Mouse (Mus musculus) gastrocnemius, postnatal 25 days (tissue): ENCODE results near the gene Fmnl2. TPM values are rescaled to one million over a fixed set of nuclear protein-coding genes. Genes with fewer than 3 reads are reported as not detected.

Source experiments
- DNase-seq: peaks from one replicate; pipeline ENCODE4 v3.0.0; 2022
- total RNA-seq, 2 experiments: library from RNA; stranded (reverse); gene quantifications; 1 replicate in 1 of 2; 2 replicates in 1 of 2; pipeline ENCODE4 v1.2.3; 2021

Gene Fmnl2
- total RNA-seq, 2 experiments from 2014 or later, result 6.2 to 6.8 TPM

DNA sequence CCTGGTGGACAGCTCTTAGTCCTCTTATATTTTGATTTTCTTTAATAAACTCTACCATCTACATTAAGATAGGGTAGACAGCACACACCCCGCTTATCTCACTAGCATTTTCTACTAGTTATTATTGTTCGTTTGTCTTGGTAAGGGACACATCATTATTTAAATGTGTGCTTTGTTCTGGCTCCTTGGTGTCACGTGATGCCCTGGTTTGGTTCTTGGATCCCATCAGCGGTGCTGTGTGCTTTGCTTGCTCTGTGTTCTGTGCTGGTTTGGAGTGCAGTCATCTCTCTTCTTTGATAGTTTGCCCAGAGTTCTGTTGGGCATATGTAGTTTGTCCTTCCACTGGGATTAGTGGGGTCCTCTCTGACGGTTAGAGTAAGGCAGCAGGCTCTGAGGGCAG, 57.9 kb downstream of the Fmnl2 start:
- no peak for DNase-seq

DNA sequence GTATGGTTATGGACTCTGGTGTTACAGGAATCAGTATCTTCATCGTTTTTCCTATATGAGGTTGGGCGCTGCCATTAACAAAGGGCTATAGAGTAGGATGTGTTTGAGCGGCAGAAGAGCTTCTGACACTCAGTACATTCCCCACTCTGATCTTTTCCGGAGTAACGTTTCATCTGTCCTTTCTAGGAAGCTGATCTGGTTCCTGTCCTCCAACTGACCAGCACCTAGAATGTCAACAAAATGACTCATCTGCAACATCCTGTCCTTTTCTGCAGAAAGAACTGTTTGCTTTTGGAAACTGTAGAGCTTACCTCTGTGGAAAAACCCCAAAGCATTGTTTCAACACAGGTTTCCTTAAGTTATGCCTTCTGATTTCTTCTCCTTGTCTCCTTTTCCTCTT, 60.4 kb downstream of the Fmnl2 start:
- no peak for DNase-seq

DNA sequence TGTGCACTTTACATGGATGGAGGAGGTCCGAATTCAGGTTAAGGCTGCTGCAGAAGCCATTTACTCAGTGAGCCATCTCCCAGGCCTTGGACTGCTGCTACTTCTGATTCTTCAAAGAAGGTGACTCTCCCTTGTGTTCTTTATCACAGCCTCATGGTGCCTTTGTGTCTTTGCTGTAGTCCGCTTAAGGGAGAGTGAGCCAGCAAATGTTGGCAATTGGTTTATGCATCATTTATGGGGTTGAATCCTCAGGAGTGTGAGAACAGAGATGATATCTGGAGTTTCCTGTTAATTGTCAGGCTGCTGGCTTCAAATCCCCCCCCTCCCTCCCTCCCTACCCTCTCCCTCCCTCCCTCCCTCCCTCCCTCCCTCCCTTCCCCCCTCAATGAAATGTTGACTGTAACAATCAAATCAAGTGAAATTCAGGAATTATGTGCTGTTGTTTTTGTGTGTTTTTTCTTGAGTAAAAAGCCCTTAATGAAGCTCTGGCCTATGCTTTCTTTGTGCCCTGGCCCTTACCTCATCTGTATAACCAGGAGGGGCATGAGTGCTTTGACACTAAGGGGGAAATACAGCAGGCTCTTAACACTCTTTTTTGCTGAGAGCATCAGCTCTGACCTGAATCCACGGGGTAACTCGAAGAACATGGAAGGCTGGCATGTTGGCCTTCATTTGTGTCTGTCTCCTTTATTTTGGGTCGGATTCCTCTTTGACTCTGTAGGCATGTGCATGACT, 63.2 kb downstream of the Fmnl2 start:
- DNase-seq, result no peak

DNA sequence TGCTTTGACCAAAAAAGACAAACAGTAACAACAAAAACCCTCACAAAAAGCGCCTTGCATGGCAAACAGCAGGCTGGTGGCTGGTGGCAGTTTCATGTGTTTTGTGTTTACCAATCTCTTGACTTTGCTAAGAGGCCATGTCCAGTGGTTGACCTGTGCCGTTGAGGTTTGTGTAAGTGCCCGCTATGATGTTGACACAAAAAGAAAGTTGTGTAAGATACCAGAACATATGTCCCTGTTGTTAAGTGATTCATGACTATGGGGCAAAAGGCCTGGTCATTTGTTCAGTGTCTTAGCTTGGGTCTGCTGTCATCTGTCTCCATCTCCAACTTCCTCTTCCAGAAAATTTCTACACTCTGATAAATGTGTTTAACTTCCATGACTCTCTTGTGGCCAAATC, 67.4 kb downstream of the Fmnl2 start:
- no peak for DNase-seq

DNA sequence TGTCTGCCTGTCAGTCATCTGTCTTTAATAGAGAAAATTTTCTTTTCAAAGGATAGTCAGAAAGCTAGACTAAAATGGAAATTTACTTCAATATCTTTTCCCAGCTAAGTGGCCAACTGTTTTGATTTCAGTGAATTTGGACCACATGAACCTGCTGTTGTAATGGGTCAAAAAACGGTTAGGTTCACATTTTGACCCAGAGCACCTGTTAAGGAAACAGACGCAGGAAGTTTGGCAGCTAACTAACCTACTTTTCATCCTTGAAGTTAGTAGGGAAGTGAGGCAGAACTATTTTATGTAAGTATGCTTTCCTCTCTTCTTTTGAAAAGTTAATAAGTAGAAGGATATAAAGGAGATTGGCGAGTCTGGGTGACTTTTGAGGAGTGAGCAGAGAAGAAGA, 69.7 kb downstream of the Fmnl2 start:
- no peak for DNase-seq

DNA sequence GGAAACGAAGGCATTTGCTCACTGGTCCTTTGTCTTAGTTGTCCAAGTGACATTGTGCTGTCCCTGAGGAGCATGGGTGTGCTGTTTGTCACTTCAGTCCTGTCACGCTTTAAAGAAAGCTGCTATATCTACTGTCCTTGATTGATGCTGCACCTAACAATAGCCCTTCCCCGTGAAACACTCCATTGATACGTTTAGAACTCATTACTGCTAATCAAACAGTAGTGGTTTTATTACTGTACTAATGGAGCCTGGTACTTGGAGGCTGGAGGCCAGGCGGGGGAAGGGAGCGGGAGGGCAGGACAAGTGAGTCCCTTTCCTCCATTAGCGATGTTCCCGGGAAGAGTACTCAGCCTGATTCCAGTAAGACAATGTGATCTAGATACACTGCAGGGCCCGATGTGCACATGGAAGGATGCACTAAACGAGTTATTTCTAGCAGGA, 70.2 kb downstream of the Fmnl2 start:
- DNase-seq, result no peak

DNA sequence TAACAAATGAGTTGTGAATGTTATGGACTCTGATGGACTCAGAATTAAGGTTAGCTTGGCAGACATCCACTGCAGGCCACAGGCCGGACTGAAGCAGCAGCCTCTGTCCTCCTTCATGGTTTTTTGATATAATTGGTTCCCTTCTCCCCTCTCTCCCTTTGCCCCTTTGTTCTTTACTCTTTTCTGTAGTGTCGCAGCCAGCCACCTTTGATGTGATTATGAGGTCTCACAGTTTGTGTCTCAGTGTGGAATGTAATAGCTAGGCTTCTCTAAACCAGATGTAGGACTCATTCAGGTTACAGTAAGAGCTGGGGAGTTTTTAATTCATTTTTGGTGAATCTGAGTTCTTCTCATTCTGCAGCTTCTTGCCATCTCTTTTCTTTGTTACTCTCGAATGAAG, 70.7 kb downstream of the Fmnl2 start:
- DNase-seq, result no peak

DNA sequence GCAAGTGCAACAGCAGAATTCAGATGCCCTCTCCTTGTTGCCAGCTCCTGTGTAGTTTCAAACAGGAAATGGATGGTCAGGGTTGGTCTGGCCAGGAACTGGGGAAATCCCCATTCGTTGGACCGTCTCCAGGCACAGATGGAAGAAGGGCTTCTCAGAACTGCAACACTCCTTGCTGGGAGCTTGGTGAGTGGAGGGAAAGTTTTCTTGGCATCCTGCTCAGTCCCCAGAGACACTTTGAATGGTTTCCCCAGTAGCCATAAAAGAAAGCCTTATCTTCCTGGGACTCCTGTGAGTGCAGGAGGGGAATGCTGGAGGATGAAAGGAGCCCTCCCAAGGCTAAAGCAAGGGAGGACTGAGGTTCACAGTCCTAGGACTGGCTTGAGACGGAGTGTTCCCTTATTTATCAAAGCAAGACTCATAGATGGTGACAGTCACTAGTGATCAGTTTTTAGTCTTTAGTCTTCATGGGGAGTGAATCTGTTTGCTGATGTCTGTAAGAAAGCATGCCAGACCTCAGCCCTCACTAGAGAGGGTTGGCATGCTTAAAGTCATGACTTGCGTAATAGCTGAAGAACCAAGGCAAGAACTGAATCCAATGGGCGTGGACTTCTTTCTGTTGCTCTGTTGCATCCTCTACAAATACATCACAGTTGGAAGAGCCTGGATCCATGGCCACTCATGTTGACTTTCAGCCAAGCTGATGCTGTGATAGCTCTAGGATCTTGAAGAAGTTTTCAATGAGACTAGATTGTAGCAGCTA, 72.6 kb downstream of the Fmnl2 start:
- DNase-seq, result peak; percentile 55

DNA sequence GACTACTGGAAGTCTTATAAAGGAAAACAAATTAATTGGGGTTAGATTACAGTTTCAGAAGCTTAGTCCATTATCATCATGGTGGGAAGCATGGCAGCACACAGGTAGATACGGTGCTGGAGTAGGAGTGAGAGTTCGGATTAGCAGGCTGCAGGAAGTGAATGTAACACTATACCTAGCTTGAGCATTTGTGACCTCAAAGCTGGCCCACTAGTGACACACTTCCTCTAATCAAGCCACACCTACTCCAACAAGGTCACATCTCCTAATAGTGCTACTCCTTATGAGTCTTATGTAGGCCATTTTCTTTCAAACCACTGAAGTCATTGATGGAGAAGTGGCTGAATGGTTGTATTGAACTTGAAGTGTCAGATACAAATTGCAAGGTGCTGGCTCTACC, 73.7 kb downstream of the Fmnl2 start:
- no peak for DNase-seq

DNA sequence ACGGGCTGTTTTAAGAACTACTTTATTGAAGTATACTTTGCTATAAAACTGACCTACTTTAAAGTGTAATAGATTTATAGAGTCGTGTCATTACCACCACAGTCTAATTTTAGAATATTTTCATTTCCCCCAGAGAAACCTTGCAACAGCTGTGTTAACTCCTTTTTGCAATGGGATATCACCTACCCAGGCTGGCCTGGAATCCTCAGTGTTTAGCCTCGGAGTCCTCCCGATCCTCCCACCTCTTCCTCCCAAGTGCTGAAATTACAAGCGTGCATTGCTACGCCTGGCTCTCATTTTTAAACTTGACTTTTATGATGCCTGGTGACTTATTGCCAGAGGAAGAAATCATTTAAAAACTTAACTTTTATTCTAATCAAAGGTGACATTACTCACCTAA, 78.2 kb downstream of the Fmnl2 start:
- DNase-seq, result no peak

DNA sequence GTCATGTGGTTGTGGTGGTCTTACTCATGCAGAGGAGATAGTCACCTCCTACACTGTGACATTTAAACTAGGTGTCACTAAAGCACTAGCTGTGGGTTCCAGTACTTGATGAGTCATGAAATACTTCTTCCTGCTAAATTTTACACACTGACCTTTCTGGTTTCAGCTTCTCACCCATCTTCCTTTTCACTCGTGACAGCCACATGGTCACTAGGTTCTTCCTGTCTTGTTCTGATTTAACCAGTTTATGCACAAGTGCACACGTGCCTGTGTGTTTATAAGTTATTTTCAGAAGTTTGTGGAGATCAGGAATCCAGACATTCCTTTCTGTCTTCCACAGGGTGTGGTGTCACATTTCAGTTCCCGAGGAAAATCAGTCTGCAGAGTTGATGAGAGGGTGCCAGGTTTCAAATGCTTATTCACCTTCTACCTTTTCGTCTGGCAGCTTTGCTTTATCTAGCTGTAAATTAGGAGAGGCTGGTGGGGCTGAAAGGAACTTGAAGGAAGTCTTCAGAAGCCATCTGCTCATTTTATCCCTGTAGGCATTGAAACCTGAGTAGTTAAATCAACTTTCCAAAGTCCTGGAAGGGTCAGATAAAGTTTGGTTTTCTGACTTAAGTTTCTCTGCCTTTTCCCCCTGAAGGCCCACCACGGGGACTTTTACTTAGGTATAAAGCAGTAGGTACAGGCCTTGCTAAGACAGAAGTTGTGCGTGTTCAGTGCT, 80.9 kb downstream of the Fmnl2 start:
- no peak for DNase-seq

DNA sequence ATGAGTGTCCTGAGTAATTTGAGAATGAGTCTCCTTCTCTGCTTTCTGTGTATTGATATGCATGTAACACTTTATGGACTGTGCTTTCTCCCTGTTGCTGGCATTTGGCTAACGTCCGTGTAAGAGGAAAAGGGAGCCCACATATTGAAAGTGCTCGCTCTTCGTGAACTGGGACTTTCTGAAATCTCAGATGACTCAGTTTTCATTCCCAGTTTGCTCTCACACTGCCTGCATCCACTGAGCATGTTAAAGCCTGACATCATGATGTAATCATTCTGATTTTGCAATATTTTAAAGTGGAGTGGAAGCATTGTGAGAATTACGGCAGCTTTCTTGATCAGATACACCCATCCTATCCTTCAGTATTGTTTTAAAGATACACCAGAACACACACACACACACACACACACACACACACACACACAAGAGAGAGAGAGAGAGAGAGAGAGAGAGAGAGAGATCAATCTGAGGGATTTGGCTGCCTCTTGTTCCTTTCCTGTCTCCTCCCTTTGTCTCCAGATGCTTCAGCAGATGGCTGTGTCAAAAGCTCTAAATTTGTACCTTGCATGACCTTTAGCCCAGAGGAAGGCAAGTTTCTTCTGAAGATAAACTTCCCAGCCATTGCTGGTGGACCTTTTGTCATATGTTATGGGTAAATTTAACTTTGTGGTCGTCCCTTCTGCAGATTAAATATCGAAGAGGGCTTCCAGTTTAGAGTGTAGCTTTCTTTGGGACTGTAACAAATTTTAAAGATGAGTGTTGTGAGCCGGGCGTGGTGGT, 86.2 kb downstream of the Fmnl2 start:
- no peak for DNase-seq

DNA sequence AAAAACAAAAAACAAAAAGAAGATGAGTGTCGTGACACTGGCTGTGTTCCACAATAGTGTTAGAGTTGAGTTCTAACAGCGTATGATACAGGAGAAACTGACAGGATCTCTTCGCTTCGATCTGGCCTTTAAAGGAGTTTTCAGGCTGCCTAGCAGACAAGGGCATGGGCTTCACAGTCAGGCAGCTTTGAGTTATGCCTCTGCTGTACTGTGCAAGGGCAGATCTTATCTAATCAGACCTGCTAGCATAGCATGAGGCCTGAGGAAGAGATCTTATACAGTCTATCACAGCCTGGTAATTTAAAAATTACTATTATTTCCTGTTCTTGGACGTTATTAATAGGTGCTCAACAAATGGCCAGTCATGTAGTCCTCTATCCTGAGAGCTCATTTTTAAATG, 86.9 kb downstream of the Fmnl2 start:
- DNase-seq, result no peak

DNA sequence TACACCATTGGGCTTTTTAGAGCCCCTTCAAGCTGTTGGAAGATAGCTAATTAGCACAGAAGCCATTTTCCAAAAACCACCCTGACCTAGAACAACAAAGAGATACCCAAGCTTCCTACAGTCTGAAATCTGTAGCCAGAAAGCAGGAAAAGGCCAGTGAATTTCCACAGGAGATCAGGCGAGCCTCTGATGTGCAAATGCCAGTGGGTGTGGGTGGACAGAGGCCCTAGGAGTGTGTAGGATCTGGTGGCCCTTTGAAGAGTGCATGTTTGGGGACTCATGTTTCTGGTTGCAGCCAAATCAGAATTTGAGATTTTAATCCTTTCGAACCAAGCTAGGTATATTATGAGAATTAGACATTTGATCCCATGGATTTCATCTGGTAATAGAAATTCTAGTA, 88.4 kb downstream of the Fmnl2 start:
- no peak for DNase-seq

DNA sequence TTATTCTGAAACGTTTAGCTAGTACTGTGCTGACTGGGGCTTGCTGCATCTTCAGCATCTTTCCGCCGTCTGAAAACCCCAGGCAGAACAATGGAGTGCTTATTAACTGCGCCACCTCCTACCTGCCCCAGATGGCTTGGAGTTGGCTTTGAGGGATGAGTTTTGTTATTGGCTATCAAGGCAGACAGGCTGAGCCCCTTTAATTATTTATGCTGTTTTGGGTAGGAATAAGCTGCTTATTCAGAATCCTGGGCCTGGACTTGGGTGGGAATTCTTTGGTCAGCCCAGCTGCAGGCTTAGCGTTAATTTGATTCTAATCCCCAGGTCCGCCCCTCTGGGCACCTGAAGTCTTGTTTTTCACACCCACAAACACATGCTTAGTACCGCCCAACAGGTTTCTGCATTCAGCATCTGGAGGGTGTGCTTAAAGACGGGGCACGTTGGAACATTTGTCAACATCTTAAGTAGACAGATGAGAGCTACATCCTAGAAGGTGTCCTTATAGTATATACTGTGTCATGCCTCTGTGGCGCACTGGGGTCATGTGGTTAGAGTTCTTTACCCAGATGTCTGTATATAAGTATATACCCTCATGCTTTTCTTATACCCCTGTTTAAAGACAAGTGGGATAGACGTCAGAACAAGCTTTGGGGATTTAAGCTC, 89.0 kb downstream of the Fmnl2 start:
- DNase-seq, result no peak

DNA sequence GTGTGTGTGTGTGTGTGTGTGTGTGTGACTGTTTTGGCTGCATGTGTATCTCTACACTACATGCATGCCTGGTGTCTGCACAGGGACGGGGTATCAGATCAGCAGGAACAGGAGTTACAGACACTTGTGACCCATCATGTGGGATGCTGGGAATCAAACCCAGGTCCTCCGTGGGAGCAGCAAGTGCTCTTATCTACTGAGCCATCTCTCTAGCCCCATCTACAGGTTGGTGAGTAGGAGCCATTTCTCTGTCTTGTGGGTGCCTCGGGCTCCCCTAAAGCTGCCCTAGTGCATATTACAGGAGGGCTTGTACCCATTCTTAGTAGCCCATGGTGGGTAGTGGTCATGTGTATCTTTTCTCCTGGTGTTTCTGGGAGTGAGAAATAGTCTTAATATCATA, 90.7 kb downstream of the Fmnl2 start:
- no peak for DNase-seq

DNA sequence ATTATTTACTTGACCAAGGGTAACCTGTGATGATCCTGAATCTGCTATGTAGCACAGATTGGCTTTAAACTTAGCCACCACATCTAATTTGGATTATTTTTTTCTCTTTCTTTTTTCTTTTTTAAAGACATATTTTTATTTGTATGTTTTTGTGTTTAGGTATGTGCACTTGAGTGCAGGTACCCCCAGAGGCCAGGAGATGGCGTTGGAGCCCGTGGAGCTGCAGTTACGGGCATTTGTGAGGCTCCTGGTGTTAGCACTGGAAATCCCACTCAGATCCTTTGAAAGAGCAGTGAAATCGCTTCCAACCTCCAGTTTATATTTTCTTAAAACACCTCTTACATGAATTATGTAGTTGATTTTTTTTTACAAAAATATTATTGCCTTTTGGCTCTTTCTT, 91.9 kb downstream of the Fmnl2 start:
- no peak for DNase-seq

DNA sequence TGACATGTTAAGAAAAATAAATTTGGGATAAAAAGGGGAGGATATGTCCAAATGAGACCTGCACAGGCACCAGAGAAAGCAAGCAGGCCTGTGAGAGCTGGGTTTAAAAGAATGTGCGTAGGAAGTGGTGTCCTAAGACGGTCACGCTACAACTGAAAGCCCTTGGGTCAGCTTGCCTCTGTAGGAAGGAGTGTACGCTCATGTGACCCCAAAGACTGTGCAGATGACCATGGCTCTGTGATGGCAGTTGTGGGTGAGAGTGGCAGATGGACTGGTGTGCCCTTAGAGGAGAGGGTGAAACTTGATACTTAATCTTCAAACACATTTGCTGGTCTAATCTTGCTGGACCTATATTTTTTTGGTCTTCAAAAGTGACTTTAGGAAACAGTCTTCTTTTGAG, 92.6 kb downstream of the Fmnl2 start:
- DNase-seq, result no peak

DNA sequence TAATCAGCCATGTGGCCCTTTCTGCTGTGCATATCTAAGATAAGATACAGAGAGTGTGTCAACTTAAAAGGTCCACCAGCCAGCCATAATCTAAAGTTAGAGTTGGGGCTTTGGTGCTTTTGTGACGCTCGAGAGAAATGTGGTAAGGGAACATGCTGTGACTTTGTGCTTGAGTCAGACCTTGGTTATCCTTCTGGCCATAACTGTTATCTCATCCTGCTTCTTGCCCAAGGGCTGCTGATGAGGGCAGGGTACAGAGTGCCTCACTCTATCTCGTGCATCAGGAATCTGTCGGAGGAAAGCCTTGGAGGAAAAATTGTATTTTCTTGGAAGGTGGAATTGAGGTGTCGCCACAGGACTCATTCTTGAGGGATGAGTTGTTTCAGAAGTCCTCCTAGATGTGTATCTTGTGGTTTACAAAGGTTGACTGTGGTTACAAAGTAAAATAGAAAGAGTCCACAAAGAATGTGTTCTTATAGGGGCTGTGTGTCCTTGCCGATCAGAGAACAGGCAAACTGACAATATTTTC, 94.6 kb downstream of the Fmnl2 start:
- DNase-seq, result no peak

DNA sequence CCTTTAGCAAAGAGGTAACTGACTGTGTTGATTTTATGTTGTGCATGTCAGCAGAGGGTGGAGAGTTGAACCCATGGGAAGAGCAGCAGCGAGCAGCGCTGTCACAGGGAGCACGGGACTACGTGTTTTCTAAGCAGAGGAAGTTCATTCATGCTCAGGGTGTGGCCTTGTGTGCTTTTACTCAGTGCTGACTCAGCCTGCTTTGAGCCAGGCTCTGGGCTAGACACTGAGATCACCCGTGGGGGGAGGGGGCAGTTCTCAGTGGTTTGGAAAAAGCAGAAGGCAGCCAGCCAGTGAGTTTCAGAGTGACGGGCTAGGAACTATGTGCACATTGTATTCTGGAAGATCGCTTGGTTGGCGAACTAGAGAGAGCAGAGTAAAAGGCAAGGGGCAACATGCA, 97.4 kb downstream of the Fmnl2 start:
- peak; percentile 87 for DNase-seq

DNA sequence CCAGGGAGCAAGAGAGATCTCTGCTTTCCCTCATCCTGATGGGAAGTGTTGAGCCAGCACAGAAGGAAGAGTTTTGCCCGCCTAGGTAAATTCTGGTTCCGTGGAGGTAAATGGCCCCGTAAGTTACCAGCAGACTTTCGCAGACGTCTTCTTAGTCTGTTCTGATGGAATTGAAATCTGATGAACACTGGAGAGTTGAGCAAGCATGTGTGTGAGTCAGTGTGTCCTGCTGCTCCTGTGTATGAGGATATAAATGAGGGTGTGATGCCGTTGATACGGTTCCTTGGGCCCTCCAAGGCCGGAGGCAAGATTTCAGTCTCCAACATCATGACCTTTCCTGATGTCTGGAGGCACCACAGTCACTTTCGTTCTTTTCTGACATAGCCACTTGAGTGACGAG, 98.2 kb downstream of the Fmnl2 start:
- DNase-seq, result no peak
